Mouse (Mus musculus) MEL-GATA-1-ER (cell line): ENCODE measurements around the gene Sdhaf4.
"Not testable (repeated sequence)": the region's sequence is repeated elsewhere in the genome, so short reads cannot be mapped to it uniquely, and the experiment has no call there.

ENCODE experiments used
- DNase-seq: peaks from one replicate; pipeline ENCODE4 v3.0.0-alpha.2; 2012; ENCODE audit warnings: low read depth; ENCODE audit errors: extremely low read depth

Gene Sdhaf4

DNA sequence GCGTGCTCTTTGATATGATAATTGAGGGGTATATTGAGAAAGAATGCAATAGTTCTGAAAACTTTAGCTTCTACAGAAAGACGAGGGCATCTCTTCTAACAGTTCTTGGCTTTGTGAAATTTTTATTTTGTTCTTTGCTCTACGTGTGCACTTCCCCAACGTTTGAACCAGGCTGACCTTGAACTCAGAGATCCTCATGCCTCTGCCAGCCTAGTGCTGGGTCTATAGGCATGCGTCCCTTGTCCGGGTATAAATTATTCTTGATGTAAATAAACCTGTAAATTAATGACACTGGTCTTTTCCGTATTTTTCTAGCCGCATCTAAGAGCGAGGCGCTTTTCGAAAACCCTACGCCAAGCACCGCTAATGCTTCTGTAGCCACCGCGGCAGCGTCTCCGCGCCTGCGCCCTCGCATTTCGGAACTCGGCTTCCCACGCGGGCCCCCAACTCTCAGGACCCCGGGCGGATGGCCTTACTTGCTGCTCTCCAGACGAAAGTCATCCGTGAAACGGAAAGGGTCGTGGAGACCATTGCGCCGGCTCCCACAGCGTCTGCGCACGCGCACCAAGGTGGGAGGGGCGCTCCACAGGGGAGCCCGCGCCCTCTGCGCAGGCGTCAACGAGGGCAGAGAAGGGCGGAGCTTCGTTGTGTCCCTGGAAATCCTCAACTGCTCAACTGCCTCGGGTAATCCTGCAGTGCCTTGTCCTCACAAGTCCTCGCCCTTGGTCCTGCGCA is at the start of gene Sdhaf4:
Sdhaf4 (minus strand) TSS at position 587 of the 735 bp plus-strand sequence.
- DNase-seq = peak; percentile 63

GRCm38 (mm10) chr1:24046730-24047510 is 41.5 kb upstream of the Sdhaf4 start:
- DNase-seq = no peak

- no peak for DNase-seq
These were observed 40.2 kb upstream of the Sdhaf4 start for GRCm38 (mm10) chr1:24045627-24046026.

DNA sequence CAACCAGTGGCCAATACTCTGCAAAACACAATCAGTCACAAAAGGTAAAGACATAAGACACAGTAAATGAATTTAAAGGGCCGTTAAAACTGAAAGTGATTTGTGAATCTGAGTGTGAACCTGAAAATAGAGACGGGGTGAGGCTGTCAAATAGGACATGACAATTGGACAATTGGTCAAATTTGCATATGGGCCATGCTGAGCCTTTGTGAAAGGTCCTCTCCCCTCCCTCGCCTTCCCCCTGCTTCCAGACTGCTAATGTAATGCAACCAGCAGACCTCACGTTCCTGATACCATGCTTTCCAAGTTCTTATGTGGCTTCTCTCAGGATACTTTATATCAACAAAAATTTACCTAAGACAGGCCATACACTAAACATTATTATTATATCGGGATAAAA is 37.6 kb upstream of the Sdhaf4 start:
- no peak for DNase-seq

GRCm38 (mm10) chr1:24033759-24034423 is 28.4 kb upstream of the Sdhaf4 start:
- peak; percentile 15 for DNase-seq

- DNase-seq = no peak
These were observed 5.4 kb upstream of the Sdhaf4 start for GRCm38 (mm10) chr1:24010821-24011220.

- DNase-seq = no peak
These were observed 4.6 kb upstream of the Sdhaf4 start for GRCm38 (mm10) chr1:24010016-24010415.

GRCm38 (mm10) chr1:24007621-24008020 is 2.2 kb upstream of the Sdhaf4 start:
- DNase-seq = no peak

DNA sequence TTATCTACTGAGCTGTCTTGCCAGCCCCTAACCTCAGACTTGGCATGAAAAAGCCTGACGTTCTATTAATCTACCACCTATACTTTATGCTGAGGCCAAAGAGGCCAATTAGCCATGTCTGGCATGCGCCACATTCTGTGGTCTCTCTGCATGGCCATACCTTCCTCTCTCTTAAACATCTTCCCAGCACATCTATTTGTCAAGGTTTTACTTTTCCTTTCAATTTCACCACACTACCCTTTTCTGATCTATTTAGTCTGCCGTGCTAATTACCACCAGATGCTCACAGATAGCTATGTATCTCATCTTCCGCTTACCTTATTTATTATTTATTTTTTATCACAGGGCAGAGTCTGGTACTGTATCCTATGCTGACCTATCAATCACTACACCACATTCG is 6.1 kb downstream of the Sdhaf4 start:
- no peak for DNase-seq

GRCm38 (mm10) chr1:23998866-23999265 is 6.6 kb downstream of the Sdhaf4 start:
- DNase-seq = no peak

GRCm38 (mm10) chr1:23998120-23998810 is 7.2 kb downstream of the Sdhaf4 start:
- DNase-seq = peak; percentile 61

- DNase-seq = no peak
These were observed 8.0 kb downstream of the Sdhaf4 start for GRCm38 (mm10) chr1:23997493-23997892.

GRCm38 (mm10) chr1:23995420-23995819 is 10.0 kb downstream of the Sdhaf4 start:
- DNase-seq = no peak

DNA sequence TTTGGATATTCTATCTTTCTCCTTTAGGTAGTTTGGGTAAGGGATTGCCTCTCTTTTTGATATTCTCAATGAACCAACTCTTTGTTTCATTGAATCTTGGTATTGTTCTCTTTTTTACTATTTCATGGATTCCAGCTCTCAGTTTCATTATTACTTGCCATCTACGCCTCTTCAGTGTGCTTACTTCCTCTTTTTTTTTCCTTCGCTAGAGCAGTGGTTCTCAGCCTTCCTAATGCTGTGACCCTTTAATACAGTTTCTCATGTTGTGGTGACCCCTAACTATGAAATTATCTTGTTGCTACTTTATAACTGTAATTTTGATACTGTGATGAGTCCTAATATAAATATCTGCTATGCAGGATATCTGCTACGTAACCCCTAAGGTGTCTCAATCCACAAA is 22.3 kb downstream of the Sdhaf4 start:
- peak; percentile 18 for DNase-seq

DNA sequence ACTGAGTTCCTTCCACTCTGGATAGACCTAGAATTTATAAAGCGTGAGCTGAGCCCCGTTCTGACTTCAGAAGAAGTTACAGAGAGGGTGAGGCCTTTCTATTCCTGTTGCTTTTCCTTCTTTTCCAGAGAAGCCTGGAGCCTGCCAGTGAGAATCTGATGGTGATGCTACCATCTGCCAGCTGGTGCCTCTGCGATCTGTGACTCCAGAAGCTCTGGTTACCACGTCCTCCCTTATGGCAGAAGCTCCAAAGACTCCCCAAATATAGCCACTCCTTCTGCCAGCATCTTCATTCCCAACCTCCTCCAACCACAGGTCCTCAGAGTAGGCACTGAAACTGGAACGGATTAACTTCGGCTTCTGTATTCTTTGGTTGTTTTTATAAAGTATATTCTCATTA is 27.2 kb downstream of the Sdhaf4 start:
- DNase-seq = no peak

DNA sequence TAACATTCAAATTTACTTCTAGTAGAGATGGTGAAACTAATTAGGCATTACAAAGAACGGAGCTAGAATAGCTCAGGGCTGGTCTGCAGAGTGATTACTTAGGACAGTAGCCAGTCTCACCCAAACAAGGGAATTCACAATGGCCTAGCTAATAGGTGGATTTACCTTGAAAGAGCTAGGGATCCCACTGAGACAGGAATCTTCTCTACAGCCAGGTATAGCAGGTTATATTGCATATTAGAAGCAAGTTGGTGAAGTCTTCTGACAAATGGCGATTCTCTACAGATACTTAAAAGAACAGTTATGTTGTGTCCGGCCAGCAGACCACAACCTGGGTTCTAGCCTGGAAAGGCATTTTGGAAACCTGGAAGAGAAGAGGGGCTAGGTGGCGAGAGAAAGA is 34.3 kb downstream of the Sdhaf4 start:
- DNase-seq = not testable (repeated sequence)

- DNase-seq = no peak
These were observed 37.3 kb downstream of the Sdhaf4 start for GRCm38 (mm10) chr1:23968027-23968725.

DNA sequence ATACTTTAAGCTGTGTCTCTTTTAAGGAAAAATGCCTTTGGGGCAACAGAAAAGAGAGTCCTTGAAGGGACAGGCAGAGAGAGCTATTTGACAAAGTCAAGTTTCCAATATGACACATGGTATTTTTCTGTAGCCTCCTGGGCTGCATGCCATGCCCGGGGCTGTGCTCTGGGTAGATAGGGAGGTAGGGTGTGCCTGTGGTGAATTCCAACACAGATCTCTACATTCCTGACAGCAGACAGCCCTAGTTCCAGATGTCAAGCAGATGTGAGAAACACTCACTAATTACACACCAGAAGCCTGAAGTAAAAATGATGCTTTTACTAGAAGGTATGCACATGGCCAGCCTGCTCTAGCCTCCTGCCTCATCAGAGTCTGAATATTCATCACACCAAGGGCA is 39.2 kb downstream of the Sdhaf4 start:
- DNase-seq = peak; percentile 49

GRCm38 (mm10) chr1:23959415-23959732 is 46.1 kb downstream of the Sdhaf4 start:
- DNase-seq = no peak

DNA sequence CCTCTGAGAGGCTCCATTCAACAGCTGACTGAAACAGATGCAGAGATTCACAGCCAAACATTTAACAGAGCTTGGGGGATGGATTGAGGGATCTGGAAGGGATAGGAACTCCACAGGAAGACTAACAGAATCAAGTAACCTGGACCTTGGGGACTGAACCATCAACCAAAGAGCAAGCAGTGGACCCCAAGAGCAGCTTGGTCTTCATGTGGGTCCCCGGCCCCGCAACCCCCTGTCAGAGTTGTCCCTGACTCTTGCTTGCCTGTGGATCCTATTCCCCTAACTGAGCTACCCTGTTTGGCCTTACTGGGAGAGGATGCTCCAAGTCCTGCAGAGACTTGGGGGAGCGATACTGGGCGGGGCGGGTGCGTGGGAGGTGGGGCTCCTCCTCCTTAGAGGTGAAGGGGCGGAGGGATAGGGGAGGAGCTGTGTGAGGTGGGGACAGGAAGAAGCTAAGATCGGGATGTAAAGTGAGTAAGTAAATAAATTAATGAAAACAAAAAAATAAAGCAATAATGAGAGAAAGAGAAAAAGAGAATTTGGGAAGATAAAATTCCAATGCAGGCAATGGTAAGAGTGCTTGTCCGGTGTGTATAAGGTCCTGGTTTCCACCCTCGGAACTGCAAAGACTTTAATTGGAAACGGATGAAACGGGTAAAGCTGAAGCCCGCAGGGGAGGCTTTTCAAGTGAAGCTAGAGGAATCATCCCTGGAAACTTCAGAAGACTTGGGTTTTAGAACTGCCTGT is 46.6 kb downstream of the Sdhaf4 start:
- no peak for DNase-seq
